Mouse (Mus musculus) hindbrain, embryonic 12.5 days (tissue): ENCODE results near the gene Vps36. TPM values are rescaled to one million over a fixed set of nuclear protein-coding genes. Genes with fewer than 3 reads are reported as not detected.

Source experiments
- ATAC-seq: fragments of 200-750 bp; cut with Nextera tagmentation; 2 replicates; pipeline ENCODE4 v1.8.0; 2017; ENCODE audit warnings: moderate TSS enrichment; ENCODE audit not compliant: low FRiP score
- H3K27ac ChIP-seq: fragments of 300-500 bp; sonication (generic); 2 replicates; pipeline ENCODE4 v1.5.1; 2016; ENCODE audit warnings: mild to moderate bottlenecking
- H3K27me3 ChIP-seq: fragments of 300-500 bp; sonication (generic); 2 replicates; pipeline ENCODE4 v1.6.1; 2016; ENCODE audit warnings: mild to moderate bottlenecking
- H3K36me3 ChIP-seq: fragments of 300-500 bp; sonication (generic); 2 replicates; pipeline ENCODE4 v1.6.1; 2016; ENCODE audit warnings: mild to moderate bottlenecking
- H3K4me1 ChIP-seq: fragments of 300-500 bp; sonication (generic); 2 replicates; pipeline ENCODE4 v1.6.1; 2016
- H3K4me2 ChIP-seq: fragments of 300-500 bp; sonication (generic); replicated peaks from 2 replicates; pipeline ENCODE4 v1.6.1; 2016; ENCODE audit warnings: mild to moderate bottlenecking
- H3K4me3 ChIP-seq: fragments of 300-500 bp; sonication (generic); 2 replicates; pipeline ENCODE4 v1.5.1; 2016; ENCODE audit warnings: mild to moderate bottlenecking
- H3K9ac ChIP-seq: fragments of 300-500 bp; sonication (generic); 2 replicates; pipeline ENCODE4 v1.6.1; 2016; ENCODE audit warnings: mild to moderate bottlenecking, moderate library complexity
- H3K9me3 ChIP-seq: fragments of 300-500 bp; sonication (generic); replicated peaks from 2 replicates; pipeline ENCODE4 v1.6.1; 2016; ENCODE audit warnings: mild to moderate bottlenecking
- WGBS: fragments of 180-500 bp; shearing (Covaris S2); methylation state at CpG from one replicate; pipeline ENCODE4 v1.1.7; 2016; 5-methylcytosine and 5-hydroxymethylcytosine counted together
- polyA plus RNA-seq: library from polyadenylated mRNA; unstranded; fragments of >200 nt; fragmentation: Nextera tagmentation; extraction: Ambion mirVana; gene quantifications from 2 replicates; pipeline ENCODE4 v1.2.1, GENCODE M21; 2016

Gene Vps36
- polyA plus RNA-seq, 1 experiment from 2014 or later, result 39.4 TPM

DNA sequence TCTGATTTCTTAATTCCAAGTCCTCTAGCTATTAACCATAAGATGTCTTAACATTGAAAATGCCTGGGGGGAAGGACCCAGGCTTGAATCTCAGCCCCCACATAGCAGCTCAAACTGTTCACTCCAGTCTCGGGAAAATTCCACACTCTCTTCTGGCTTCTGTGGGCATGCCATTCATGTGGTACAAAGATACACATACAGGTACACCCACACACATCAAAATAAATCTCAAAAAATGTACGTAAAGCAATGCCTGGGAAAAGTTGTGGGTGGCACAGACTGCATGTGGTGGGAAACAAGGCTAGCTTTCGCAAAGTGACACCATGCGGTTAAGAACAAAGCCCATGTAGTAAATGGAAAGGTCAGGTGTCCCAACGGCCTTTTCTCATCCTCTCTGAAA, 23.4 kb upstream of the Vps36 start:
- Histone ChIP-seq H3K4me2 (no peak overlapping the region), H3K4me3 (no peak overlapping the region), H3K36me3 (peaks cover 21% of the 10 kb centered on the region), H3K27me3 (no peaks in the 10 kb centered on the region), H3K27ac (no peak overlapping the region), H3K9me3 (no peaks in the 10 kb centered on the region), H3K4me1 (0 out of 2 replicates have a peak, but pooled peaks cover 5% of the 10 kb centered on the region), H3K9ac (no peak overlapping the region)
- ATAC-seq, result no peak
- whole genome bisulfite sequencing, result 92% methylated on average over 5 of the region's 5 CpGs

DNA sequence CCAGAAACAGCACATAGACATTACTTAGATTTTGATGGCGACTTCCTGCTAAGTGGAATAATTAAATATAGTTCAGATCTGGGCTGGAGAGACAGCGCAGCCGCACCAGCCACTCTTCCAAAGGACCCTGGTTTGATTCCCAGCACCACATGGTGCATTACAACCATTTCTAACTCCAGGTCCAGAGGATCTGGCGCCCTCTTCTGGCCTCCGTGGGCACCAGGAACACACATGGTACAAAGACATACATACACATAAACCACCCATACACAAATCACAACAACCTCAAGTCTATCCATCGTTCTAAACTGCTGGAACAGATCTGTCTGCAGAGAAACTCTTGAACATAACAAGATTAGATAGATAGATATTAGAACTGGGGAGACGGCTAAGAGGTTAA, 16.6 kb upstream of the Vps36 start:
- H3K36me3 ChIP-seq, result peaks cover 46% of the 10 kb centered on the region
- WGBS, result 96% methylated on average over 7 of the region's 7 CpGs
- H3K4me2 ChIP-seq, result no peak overlapping the region
- no peaks in the 10 kb centered on the region; the same call in 1 of the 2 replicates for H3K9me3 ChIP-seq
- H3K27me3 ChIP-seq, result no peaks in the 10 kb centered on the region
- no peak for ATAC-seq
- H3K27ac ChIP-seq, result no peak overlapping the region
- no peak overlapping the region for H3K9ac ChIP-seq
- H3K4me3 ChIP-seq, result no peak overlapping the region
- H3K4me1 ChIP-seq, result no peaks in the 10 kb centered on the region

DNA sequence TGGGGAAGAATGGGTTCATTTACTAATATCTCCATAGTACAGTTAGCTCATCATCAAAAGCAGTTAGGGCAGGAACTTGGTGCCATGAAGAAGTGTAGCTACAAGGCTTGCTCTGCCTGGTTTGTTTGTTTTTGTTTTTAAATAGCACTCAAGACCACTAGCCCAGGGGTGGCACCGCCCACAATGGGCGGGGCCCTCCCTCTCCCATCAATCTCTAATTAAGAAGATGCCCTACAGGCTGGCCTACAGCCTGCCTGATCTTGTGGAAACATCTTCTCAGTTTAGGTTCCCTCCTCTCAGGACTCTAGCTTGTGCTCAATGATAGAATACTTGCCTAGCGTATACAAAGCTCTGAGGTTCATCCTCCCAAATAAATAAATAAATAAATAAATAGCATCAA, 7.7 kb upstream of the Vps36 start:
- H3K9ac ChIP-seq, result peak overlapping the region; percentile 71; the same call in 1 of the 2 replicates
- peak overlapping the region; percentile 70 for H3K4me3 ChIP-seq
- WGBS, result under 1% methylated on average over 3 of the region's 3 CpGs
- H3K4me2 ChIP-seq, result peak overlapping the region; percentile 67
- no peaks in the 10 kb centered on the region for H3K9me3 ChIP-seq
- H3K36me3 ChIP-seq, result 0 out of 2 replicates have a peak, but pooled peaks cover 2% of the 10 kb centered on the region
- H3K4me1 ChIP-seq, result peaks cover 7% of the 10 kb centered on the region
- ATAC-seq, result peak; percentile 67
- peak overlapping the region; percentile 81 for H3K27ac ChIP-seq
- 0 out of 2 replicates have a peak, but pooled peaks cover 3% of the 10 kb centered on the region for H3K27me3 ChIP-seq

DNA sequence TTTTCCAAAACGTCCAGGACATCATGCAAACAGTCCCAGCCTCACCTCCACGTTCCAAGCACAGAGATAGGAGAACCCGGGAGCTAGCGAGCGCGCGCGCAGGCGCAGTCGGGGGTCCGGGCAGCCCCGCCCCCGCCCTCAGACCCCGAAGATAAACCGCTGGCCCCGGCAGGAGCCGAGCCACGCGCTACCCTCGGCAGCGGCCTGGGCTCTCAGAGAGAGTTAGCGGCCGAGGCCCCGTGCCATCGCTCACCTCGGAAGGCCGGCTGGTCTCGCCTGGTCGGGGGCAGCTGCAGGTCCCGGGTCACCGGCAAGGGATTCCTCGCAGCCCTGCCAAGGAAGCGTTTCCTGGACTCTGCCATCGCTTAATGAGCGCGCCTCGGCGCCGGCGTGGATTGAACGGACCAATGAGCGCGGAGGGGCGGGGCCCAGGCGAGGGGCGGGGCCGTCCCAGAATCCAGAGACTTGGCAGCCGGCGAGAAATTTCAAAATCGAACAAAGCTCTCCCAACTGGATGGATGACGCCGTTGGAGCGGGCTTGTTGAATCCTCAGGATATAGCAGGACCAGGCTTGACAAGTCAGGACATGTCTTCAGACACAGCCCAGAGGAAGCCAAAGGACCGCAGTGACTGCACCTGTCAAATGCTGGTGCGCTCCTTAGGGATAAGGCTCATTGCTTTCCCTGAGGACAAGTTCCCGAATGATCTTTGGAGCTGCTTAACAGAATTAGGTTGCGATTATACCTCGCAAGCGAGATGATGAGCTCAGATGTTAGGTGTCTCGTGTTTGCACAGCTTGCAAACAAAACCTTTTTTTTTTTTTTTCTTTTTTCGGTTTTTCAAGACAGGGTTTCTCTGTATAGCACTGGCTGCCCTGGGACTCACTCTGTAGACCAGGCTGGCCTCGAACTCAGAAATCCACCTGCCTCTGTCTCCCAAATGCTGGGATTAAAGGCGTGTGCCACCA, 6.9 kb upstream of the Vps36 start, which contains the start of gene Ckap2:
Gene Ckap2, minus strand, starts transcription at position 389 of the 967 bp plus-strand sequence.
- H3K4me3 ChIP-seq, result peak within 1 kb of the TSS; percentile 70
- H3K27ac ChIP-seq, result peak within 1 kb of the TSS; percentile 81
- 0 out of 2 replicates have a peak, but pooled peaks cover 3% of the 10 kb centered on the region for H3K27me3 ChIP-seq
- WGBS, result 3% methylated on average over 63 of the region's 63 CpGs
- peak within 1 kb of the TSS; percentile 71 for H3K9ac ChIP-seq
- peak within 1 kb of the TSS; percentile 67 for H3K4me2 ChIP-seq
- peak; percentile 98 for ATAC-seq
- H3K36me3 ChIP-seq, result no peaks in the 10 kb centered on the region
- H3K4me1 ChIP-seq, result peaks cover 7% of the 10 kb centered on the region
- no peaks in the 10 kb centered on the region for H3K9me3 ChIP-seq

DNA sequence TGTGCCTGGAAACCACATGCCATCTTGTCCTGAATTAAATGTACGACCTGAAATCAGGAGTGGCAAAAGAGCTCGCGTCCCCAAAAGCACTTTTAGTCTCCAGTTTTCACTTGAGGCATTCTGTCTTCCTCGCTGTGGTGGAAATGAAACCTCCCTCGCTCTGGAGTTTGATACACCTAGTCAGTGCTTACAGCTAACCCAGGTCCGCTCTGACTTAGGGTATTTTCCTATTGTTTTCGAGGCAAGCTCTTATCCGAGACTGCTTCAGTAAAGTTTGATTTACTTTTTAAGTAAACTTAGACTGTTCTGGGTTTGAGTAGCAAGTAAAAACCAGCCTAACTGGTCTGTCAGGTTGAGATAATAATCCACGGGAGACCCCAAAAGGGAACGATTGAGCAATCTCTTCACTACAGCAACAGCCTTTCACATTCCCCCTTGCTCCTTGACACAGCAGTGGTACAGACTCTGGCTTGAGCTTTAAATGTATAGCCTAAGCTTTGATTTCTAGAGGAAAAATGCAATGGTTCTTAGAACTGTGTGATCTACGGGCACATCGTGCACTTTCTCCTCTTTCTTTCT, 912 bp downstream of the Vps36 start:
- Histone ChIP-seq H3K27me3 (0 out of 2 replicates have a peak, but pooled peaks cover 3% of the 10 kb centered on the region), H3K9ac (peak overlapping the region; percentile 95), H3K9me3 (no peaks in the 10 kb centered on the region), H3K27ac (peak overlapping the region; percentile 97), H3K4me3 (peak overlapping the region; percentile 79), H3K36me3 (no peaks in the 10 kb centered on the region), H3K4me1 (peaks cover 12% of the 10 kb centered on the region), H3K4me2 (peak overlapping the region; percentile 71)
- WGBS, result 17% methylated on average over 12 of the region's 12 CpGs
- ATAC-seq, result no peak

DNA sequence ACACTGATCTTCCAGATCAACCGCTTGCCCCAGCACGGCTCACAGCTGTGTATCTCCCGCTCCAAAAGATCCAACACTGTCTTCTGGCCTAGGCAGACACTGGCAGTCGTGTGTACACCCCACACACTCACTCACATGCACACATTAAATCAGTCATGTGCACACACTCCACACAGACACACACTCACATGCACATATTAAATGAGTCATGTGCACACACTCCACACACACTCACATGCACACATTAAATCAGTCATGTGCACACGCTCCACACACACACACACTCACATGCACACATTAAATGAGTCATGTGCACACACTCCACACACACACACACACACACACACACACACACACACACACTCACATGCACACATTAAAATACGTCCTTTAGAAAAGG, 5.3 kb downstream of the Vps36 start:
- Histone ChIP-seq H3K27ac (no peak overlapping the region), H3K4me2 (no peak overlapping the region), H3K27me3 (no peaks in the 10 kb centered on the region), H3K9me3 (no peaks in the 10 kb centered on the region), H3K4me3 (no peak overlapping the region), H3K4me1 (peaks cover 12% of the 10 kb centered on the region), H3K36me3 (peaks cover 18% of the 10 kb centered on the region), H3K9ac (no peak overlapping the region)
- no peak for ATAC-seq
- 94% methylated on average over 6 of the region's 6 CpGs for WGBS

DNA sequence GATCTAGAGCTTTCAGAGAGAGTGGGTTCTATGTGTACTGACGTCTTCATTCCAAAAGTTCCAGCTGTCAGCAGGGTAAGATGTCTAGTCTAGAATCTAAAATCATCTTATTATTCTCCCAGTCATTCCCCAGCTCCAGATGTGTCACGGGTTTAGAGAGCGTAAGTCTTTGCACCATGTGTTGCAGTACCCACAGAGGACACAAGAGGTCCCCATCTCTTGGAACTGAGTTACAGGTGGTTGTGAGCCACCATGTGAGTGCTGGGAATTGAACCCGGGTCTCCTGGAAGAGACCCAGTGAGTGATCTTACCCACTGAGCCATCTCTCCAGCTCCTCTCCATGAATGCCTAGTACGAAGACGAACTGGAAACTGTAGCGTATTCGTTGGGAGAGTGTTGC, 6.9 kb downstream of the Vps36 start:
- no peaks in the 10 kb centered on the region for H3K9me3 ChIP-seq
- 98% methylated on average over 8 of the region's 8 CpGs for WGBS
- H3K9ac ChIP-seq, result no peak overlapping the region
- H3K4me1 ChIP-seq, result 0 out of 2 replicates have a peak, but pooled peaks cover 3% of the 10 kb centered on the region
- no peak overlapping the region for H3K4me2 ChIP-seq
- no peaks in the 10 kb centered on the region for H3K27me3 ChIP-seq
- H3K27ac ChIP-seq, result no peak overlapping the region
- no peak for ATAC-seq
- no peak overlapping the region for H3K4me3 ChIP-seq
- peaks cover 18% of the 10 kb centered on the region for H3K36me3 ChIP-seq

DNA sequence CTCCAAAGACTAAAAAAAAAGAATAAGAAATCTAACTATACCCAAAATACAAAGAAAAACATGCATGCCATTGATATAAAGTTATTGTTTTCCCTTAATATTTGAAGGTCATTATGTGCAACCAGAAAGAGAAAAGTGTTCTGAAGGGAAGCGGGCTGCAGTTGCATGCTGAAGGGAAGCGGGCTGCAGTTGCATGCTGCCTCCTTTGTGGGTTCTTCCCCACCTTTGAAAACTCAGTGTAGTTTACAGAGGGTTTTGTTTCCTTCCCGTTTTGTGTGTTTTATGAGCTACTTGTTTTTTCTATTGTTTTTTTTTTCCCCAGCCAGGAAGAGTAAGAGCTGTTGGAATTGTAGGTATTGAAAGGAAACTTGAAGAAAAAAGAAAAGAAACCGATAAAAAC, 14.9 kb downstream of the Vps36 start:
- Histone ChIP-seq H3K27me3 (no peaks in the 10 kb centered on the region), H3K36me3 (peaks cover 47% of the 10 kb centered on the region), H3K27ac (no peak overlapping the region), H3K4me3 (no peak overlapping the region), H3K4me2 (no peak overlapping the region), H3K9ac (no peak overlapping the region), H3K9me3 (no peaks in the 10 kb centered on the region), H3K4me1 (no peaks in the 10 kb centered on the region)
- 88% methylated on average over 4 of the region's 4 CpGs for WGBS
- ATAC-seq, result no peak

DNA sequence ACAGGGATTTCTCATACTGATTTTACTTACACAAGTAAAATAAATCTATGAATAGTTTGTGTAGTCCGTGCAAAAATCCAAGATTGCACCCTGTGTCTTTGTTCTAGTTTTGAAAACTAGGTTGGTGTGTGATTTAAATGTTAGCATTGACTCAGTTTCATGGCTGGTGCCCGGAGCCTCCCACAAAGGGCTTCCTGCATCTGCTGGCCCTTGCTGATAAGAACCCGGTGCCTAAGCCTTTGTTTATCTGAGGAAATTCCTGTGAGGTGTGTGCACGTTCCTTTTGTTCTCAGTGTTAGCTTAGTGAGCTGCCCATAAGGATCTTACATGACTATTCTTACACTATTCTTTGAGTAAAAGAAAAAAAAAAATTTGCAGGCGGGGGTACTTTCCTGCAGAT, 16.4 kb downstream of the Vps36 start:
- Histone ChIP-seq H3K9ac (no peak overlapping the region), H3K4me1 (no peaks in the 10 kb centered on the region), H3K36me3 (peaks cover 53% of the 10 kb centered on the region), H3K9me3 (no peaks in the 10 kb centered on the region), H3K27ac (no peak overlapping the region), H3K4me3 (no peak overlapping the region), H3K27me3 (no peaks in the 10 kb centered on the region), H3K4me2 (no peak overlapping the region)
- 65% methylated on average over 5 of the region's 5 CpGs for WGBS
- ATAC-seq, result no peak

DNA sequence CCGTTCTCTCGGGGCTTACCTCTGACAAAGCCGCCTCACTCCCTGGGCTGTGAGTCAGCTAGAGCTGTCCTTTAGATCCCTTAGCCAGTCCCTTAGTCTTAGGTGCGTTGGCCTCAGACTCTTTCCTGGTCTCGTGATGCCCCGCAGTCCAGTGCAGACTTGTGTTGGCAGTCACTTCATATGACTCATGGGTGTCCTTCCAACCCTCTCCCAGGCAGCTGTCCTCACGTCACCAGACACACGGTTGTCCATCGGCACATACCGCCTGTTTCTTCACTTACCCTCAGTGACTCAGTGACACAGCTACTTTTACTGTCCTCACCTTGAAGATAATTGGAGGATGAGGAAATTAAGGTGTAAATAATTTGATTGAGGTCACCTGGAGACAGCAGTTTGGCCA, 22.2 kb downstream of the Vps36 start:
- 96% methylated on average over 10 of the region's 10 CpGs for WGBS
- peaks cover 73% of the 10 kb centered on the region for H3K36me3 ChIP-seq

DNA sequence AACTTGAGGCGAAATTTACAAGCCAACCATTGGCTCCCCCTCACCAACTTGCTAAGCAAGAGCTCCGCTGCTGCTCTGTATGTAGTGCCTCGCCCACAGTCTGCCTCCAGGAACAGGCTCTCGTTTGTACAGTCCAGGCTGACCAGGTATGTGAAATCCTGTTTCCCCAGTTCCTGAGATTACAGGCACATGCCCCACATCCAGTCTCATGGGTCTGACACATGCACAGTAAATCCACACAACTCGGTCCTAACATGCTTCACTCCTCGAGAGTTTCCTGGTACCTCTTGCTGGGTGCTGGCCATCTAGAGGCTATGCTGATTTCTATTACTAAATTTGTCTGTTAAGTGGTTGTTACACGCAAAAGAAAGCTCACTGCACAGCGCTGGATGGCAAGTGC, 33.8 kb downstream of the Vps36 start:
- H3K4me2 ChIP-seq, result peak overlapping the region; percentile 90; the same call in 1 of the 2 replicates
- no peaks in the 10 kb centered on the region for H3K9me3 ChIP-seq
- H3K27ac ChIP-seq, result no peak overlapping the region
- H3K36me3 ChIP-seq, result peaks cover 16% of the 10 kb centered on the region
- H3K9ac ChIP-seq, result no peak overlapping the region
- no peak overlapping the region for H3K4me3 ChIP-seq
- 0 out of 2 replicates have a peak, but pooled peaks cover 5% of the 10 kb centered on the region for H3K4me1 ChIP-seq
- no peak for ATAC-seq
- H3K27me3 ChIP-seq, result peaks cover 21% of the 10 kb centered on the region
- 62% methylated on average over 8 of the region's 8 CpGs for WGBS

More for the DNA sequence above, 22.2 kb downstream of the Vps36 start:
- ATAC-seq, result no peak
- no peak overlapping the region for H3K4me2 ChIP-seq
- H3K27me3 ChIP-seq, result no peaks in the 10 kb centered on the region
- H3K9ac ChIP-seq, result no peak overlapping the region
- H3K4me3 ChIP-seq, result no peak overlapping the region
- no peaks in the 10 kb centered on the region for H3K4me1 ChIP-seq
- H3K27ac ChIP-seq, result no peak overlapping the region
- H3K9me3 ChIP-seq, result no peaks in the 10 kb centered on the region
